Mouse (Mus musculus) brain, embryonic 14.5 days (tissue): ENCODE data around the gene Xaf1.

Experiments
- CTCF ChIP-seq: fragments of 200-500 bp; IDR thresholded peaks from 2 replicates; pipeline ENCODE4 v1.5.1; 2012; ENCODE audit warnings: inconsistent platforms, mild to moderate bottlenecking, moderate library complexity, borderline replicate concordance; ENCODE audit not compliant: insufficient read depth, insufficient read length; ENCODE audit errors: extremely low read depth
- POLR2A ChIP-seq: fragments of 200-500 bp; IDR thresholded peaks from 2 replicates; pipeline ENCODE4 v1.6.1; 2012; ENCODE audit warnings: mild to moderate bottlenecking, inconsistent platforms, borderline replicate concordance; ENCODE audit not compliant: poor library complexity, insufficient read depth, insufficient read length, severe bottlenecking; ENCODE audit errors: extremely low read depth

DNA sequence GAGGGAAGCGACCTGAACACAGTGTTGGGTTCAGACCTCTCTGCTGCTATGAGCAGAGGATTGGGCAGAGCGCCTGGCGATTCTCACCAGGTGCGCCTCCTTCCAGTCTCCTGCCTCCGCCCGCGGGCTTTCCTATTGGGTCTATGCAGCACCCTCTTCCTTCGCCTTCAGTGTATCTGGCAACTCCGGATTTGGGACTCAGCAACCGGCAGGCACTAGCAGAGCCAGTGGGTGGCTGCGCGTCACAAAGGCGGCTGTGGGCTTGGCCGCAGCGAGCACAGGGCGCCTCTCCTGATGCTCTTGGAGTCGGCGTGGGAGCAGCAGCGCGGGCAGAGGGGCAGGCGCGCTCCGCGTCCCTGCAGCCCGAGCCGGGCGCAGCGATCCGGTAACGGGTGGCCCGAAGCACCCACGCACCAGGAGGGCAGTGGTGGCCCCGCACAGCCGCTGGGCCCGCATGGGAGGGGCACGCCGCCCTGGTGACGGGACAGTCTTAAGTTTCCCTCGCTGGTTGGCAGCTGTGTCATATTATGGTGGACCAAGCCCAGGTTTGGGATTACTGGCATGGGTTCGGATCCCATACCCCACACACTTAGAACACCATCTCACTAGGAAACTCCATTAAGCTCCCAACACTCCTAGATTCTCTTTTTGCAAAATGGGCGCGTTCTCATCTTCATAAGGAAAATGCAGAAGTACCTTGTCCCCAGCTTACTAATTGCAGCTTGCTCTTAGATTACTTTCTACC lies 12.9 kb downstream of the Xaf1 start, which contains the start of gene Fbxo39:
- TF ChIP-seq POLR2A: no peak
- TF ChIP-seq CTCF: no peak
